In genomic region chr13:81629395-81629794, GRCm38 (mm10) we compare ENCODE assay signal across 12 mouse cellular contexts. TPM values are rescaled to one million over a fixed set of nuclear protein-coding genes. Genes with fewer than 3 reads are reported as not detected.
DNase-seq lines count a peak whose midpoint lies in the region; ATAC-seq and TF ChIP-seq lines count a peak whose summit lies in the region.
"Had no signal": no experiment of that assay in that cellular context is flagged by ENCODE, and none has a peak within 500 bp of the region (broad histone marks: within the 10 kb centered on the region; RNA-seq: fewer than 3 reads in every experiment).

No protein-coding gene starts in this region.

- H3K4me1 ChIP-seq in midbrain, embryonic 15.5 days: peaks cover 16% of the 10 kb centered on the region

- TF ChIP-seq CTCF in brain, embryonic 14.5 days (IDR thresholded peaks at IDR 0.05; ENCODE audit: borderline replicate concordance, extremely low read depth, insufficient read depth, insufficient read length): no peak

- 0 out of 2 replicates have a peak overlapping the region, but pooled peaks have one; percentile 25 for H3K27ac ChIP-seq in midbrain, embryonic 15.5 days
- H3K27ac ChIP-seq: embryonic facial prominence, embryonic 15.5 days; limb, embryonic 12.5 days; lung, embryonic 15.5 days had no signal

- ATAC-seq in hematopoietic stem cell, adult 5-6 weeks (replicated peaks in 1 of 2; ENCODE audit: insufficient read depth in 1 of 2, low FRiP score in 2 of 2, low TSS enrichment in 1 of 2, low read depth in 1 of 2, poor library complexity in 2 of 2, severe bottlenecking in 2 of 2): peak; percentile 65 to 79
- ATAC-seq in midbrain, embryonic 15.5 days (replicated peaks): no peak

- H3K4me3 ChIP-seq in midbrain, embryonic 15.5 days: no peak overlapping the region
- H3K4me3 ChIP-seq: embryonic facial prominence, embryonic 15.5 days; limb, embryonic 12.5 days; lung, embryonic 15.5 days had no signal

- no peaks in the 10 kb centered on the region for H3K36me3 ChIP-seq in midbrain, embryonic 15.5 days (replicated peaks)
- H3K36me3 ChIP-seq: embryonic facial prominence, embryonic 15.5 days; limb, embryonic 12.5 days; lung, embryonic 15.5 days had no signal

- no peak overlapping the region for H3K9ac ChIP-seq in midbrain, embryonic 15.5 days
- H3K9ac ChIP-seq: embryonic facial prominence, embryonic 15.5 days; limb, embryonic 12.5 days; lung, embryonic 15.5 days had no signal

- TF ChIP-seq POLR2A in brain, embryonic 14.5 days (IDR thresholded peaks at IDR 0.05; ENCODE audit: borderline replicate concordance, extremely low read depth, insufficient read depth, insufficient read length, poor library complexity, severe bottlenecking): no peak

- no peaks in the 10 kb centered on the region; the same call in 1 of the 2 replicates for H3K27me3 ChIP-seq in midbrain, embryonic 15.5 days (replicated peaks)

- H3K9me3 ChIP-seq in midbrain, embryonic 15.5 days: no peaks in the 10 kb centered on the region
- H3K9me3 ChIP-seq: embryonic facial prominence, embryonic 15.5 days; limb, embryonic 12.5 days; lung, embryonic 15.5 days had no signal

- H3K4me2 ChIP-seq in midbrain, embryonic 15.5 days: no peak overlapping the region
- H3K4me2 ChIP-seq: embryonic facial prominence, embryonic 15.5 days; limb, embryonic 12.5 days; lung, embryonic 15.5 days had no signal

- 18% methylated on average over 3 of the region's 3 CpGs for WGBS in midbrain, embryonic 15.5 days

- DNase-seq in brain, embryonic 14.5 days (ENCODE audit: low read depth): peak; percentile 92
- DNase-seq in embryo, embryonic 9.5 days (ENCODE audit: extremely low spot score): peak; percentile 63
- DNase-seq in adrenal gland, postnatal 10 days: no peak
- DNase-seq in frontal cortex, postnatal 25 days (ENCODE audit: low spot score in 2 of 2): no peak
- no peak for DNase-seq in heart, adult 9 months (ENCODE audit: low spot score in 2 of 2)
- DNase-seq: heart, postnatal 14 days; spleen, adult 18-20 months had no signal

RNA-seq across cellular contexts. Expression of gene Adgrv1, which starts 3.6 kb away (rescaled TPM):
- 27.1 and 27.5 TPM in 2 replicates for polyA plus RNA-seq in brain, embryonic 14.5 days (2012; rRNA removed)
- total RNA-seq in hematopoietic stem cell, adult 5-6 weeks (2017): not detected in 2 replicates
- polyA plus RNA-seq in midbrain, embryonic 15.5 days (2015; fragmentation: Nextera tagmentation; extraction: Ambion mirVana): 9.5 and 9.7 TPM in 2 replicates
- 1 to 10 TPM; 1.6 to 2.3 TPM for total RNA-seq in adrenal gland, postnatal 10 days (2021)

RNA-seq across cellular contexts. Expression of gene Lysmd3, which starts 28.1 kb away (rescaled TPM):
- 11.6 and 11.7 TPM in 2 replicates for polyA plus RNA-seq in brain, embryonic 14.5 days (2012; rRNA removed)
- 39.7 and 61.9 TPM in 2 replicates for total RNA-seq in hematopoietic stem cell, adult 5-6 weeks (2017)
- 17.5 and 17.9 TPM in 2 replicates for polyA plus RNA-seq in midbrain, embryonic 15.5 days (2015; fragmentation: Nextera tagmentation; extraction: Ambion mirVana)
- 10 to 100 TPM; 22.7 to 28.3 TPM for total RNA-seq in adrenal gland, postnatal 10 days (2021)

Comparison
In these comparisons a context has a peak if more than half of its experiments do, and no peak if none do; other contexts are left out.
1. DNase-seq: peak in brain, embryonic 14.5 days (single experiment) and embryo, embryonic 9.5 days (single experiment); none in adrenal gland, postnatal 10 days (single experiment), frontal cortex, postnatal 25 days (0 of 2) and heart, adult 9 months (0 of 2).